Mouse (Mus musculus) lung, postnatal 0 days (tissue): ENCODE measurements at regions not wholly inside any gene's neighbourhood (a gene's known extent, or its start where the extent isn't known, plus 50 kb on each side); places are given as distances from the start of the nearest gene placed in this dataset.

ENCODE experiments used
- ATAC-seq: fragments of 200-750 bp; cut with Nextera tagmentation; 2 replicates; pipeline ENCODE4 v1.8.0; 2017; ENCODE audit warnings: moderate library complexity
- DNase-seq: peaks from one replicate; pipeline ENCODE4 v3.0.0-alpha.2; 2016; ENCODE audit warnings: low spot score
- H3K27ac ChIP-seq: fragments of 300-500 bp; sonication (generic); 2 replicates; pipeline ENCODE4 v1.5.1; 2014; ENCODE audit warnings: antibody characterized with exemption, mild to moderate bottlenecking, low read length, mixed read lengths
- H3K27me3 ChIP-seq: fragments of 300-500 bp; sonication (generic); replicated peaks from 2 replicates; pipeline ENCODE4 v1.6.1; 2014; ENCODE audit warnings: low read length, mixed read lengths; ENCODE audit not compliant: insufficient read depth
- H3K36me3 ChIP-seq: fragments of 300-500 bp; sonication (generic); 2 replicates; pipeline ENCODE4 v1.6.1; 2014; ENCODE audit warnings: low read length, mixed read lengths; ENCODE audit not compliant: insufficient read depth
- H3K4me1 ChIP-seq: fragments of 300-500 bp; sonication (generic); 2 replicates; pipeline ENCODE4 v1.6.1; 2014; ENCODE audit warnings: antibody characterized with exemption, low read depth, low read length, mixed read lengths; ENCODE audit not compliant: insufficient read depth
- H3K4me2 ChIP-seq: fragments of 300-500 bp; sonication (generic); replicated peaks from 2 replicates; pipeline ENCODE4 v1.6.1; 2014; ENCODE audit warnings: low read depth, mild to moderate bottlenecking, low read length, moderate library complexity, mixed read lengths
- H3K4me3 ChIP-seq: fragments of 300-500 bp; sonication (generic); 2 replicates; pipeline ENCODE4 v1.5.1; 2014; ENCODE audit warnings: low read depth, low read length
- H3K9ac ChIP-seq: fragments of 300-500 bp; sonication (generic); replicated peaks from 2 replicates; pipeline ENCODE4 v1.6.1; 2014; ENCODE audit warnings: low read depth, mild to moderate bottlenecking
- H3K9me3 ChIP-seq: fragments of 300-500 bp; sonication (generic); 2 replicates; pipeline ENCODE4 v1.6.1; 2016; ENCODE audit warnings: low read length, mixed read lengths
- CTCF ChIP-seq: IDR thresholded peaks from 2 replicates; pipeline ENCODE4 v1.5.1; 2016; ENCODE audit warnings: antibody characterized with exemption, mild to moderate bottlenecking
- EP300 ChIP-seq: IDR thresholded peaks from 2 replicates; pipeline ENCODE4 v1.6.1; 2016; ENCODE audit warnings: antibody characterized with exemption, mild to moderate bottlenecking, control low read depth
- WGBS: fragments of 180-500 bp; shearing (Covaris S2); extraction: QIAGEN DNeasy Blood & Tissue Kit; methylation state at CpG from one replicate; pipeline ENCODE4 v1.1.7; 2014; 5-methylcytosine and 5-hydroxymethylcytosine counted together

DNA sequence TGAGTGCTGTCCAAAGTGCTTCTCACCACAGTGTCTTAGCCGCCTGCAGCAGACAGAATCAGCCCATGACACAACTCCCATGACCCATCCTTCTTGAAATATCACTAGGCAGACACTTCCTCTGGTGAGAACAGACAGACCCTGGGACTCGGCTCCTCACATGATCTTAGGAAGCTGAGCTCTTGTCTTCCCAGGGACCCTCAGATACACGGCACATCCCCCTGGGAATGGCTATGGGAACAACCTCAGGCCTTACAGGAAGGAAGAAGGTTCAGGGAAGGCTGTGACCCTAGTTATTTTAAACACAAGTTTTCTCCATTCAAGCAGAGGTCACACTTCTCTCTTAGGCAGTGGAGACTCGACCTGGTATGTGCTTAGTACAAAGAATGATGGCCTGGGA, 166.8 kb downstream of the Trib2 start:
- H3K9me3 ChIP-seq = no peaks in the 10 kb centered on the region
- 61% methylated on average over 4 of the region's 4 CpGs for WGBS
- no peak for DNase-seq
- TF ChIP-seq EP300 = no peak
- H3K36me3 ChIP-seq = no peaks in the 10 kb centered on the region
- no peak overlapping the region for H3K4me2 ChIP-seq
- H3K4me3 ChIP-seq = no peak overlapping the region
- no peak overlapping the region for H3K9ac ChIP-seq
- ATAC-seq = no peak
- no peaks in the 10 kb centered on the region; the same call in 1 of the 2 replicates for H3K4me1 ChIP-seq
- no peaks in the 10 kb centered on the region for H3K27me3 ChIP-seq
- no peak overlapping the region for H3K27ac ChIP-seq

GRCm38 (mm10) chr12:15649226-15649625, 167.5 kb downstream of the Trib2 start:
- no peaks in the 10 kb centered on the region for H3K27me3 ChIP-seq

GRCm38 (mm10) chr12:15644074-15644672, 172.5 kb downstream of the Trib2 start:
- no peak overlapping the region for H3K9ac ChIP-seq
- H3K4me2 ChIP-seq = no peak overlapping the region
- H3K27ac ChIP-seq = no peak overlapping the region
- no peaks in the 10 kb centered on the region for H3K9me3 ChIP-seq
- TF ChIP-seq CTCF (no peak), EP300 (no peak)
- peaks cover 3% of the 10 kb centered on the region; the same call in 1 of the 2 replicates for H3K4me1 ChIP-seq
- DNase-seq (no peak), ATAC-seq (no peak)
- 59% methylated on average over 9 of the region's 9 CpGs for WGBS
- no peak overlapping the region for H3K4me3 ChIP-seq
- no peaks in the 10 kb centered on the region for H3K27me3 ChIP-seq
- H3K36me3 ChIP-seq = no peaks in the 10 kb centered on the region

More at GRCm38 (mm10) chr12:15649226-15649625, 167.5 kb downstream of the Trib2 start:
- no peaks in the 10 kb centered on the region; the same call in 1 of the 2 replicates for H3K4me1 ChIP-seq
- no peak for TF ChIP-seq EP300
- TF ChIP-seq CTCF = no peak
- 75% methylated on average over 1 of the region's 1 CpGs for WGBS
- no peaks in the 10 kb centered on the region for H3K9me3 ChIP-seq
- no peak for ATAC-seq
- no peak for DNase-seq
- no peak overlapping the region for H3K4me2 ChIP-seq
- no peak overlapping the region for H3K27ac ChIP-seq
- H3K36me3 ChIP-seq = no peaks in the 10 kb centered on the region
- no peak overlapping the region for H3K4me3 ChIP-seq
- H3K9ac ChIP-seq = no peak overlapping the region

DNA sequence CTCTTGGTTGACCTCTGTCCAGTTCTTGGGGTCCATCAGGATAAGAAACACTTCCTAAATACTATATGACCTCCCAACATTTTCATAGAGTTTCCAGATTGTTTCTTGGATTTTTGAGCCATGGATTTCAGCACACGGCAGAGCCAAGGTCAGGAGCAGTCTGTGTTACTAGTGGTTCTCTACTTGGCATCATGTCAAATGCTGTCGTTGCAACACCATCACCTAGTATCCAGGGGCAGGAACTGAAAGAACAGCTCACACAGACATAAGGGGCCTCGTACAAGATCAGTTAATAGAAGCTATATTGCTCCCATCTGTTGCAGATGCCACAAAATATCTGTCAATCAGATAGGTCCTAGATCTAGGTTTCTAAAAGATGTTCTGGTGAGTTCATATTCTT, 173.1 kb downstream of the Trib2 start:
- H3K4me1 ChIP-seq = peaks cover 4% of the 10 kb centered on the region; the same call in 1 of the 2 replicates
- no peak overlapping the region for H3K27ac ChIP-seq
- ATAC-seq (no peak), DNase-seq (no peak)
- no peaks in the 10 kb centered on the region for H3K27me3 ChIP-seq
- no peak overlapping the region for H3K4me2 ChIP-seq
- H3K9ac ChIP-seq = no peak overlapping the region
- H3K4me3 ChIP-seq = no peak overlapping the region
- 33% methylated on average over 3 of the region's 3 CpGs for WGBS
- no peak for TF ChIP-seq EP300
- no peak for TF ChIP-seq CTCF
- no peaks in the 10 kb centered on the region for H3K9me3 ChIP-seq
- H3K36me3 ChIP-seq = no peaks in the 10 kb centered on the region

DNA sequence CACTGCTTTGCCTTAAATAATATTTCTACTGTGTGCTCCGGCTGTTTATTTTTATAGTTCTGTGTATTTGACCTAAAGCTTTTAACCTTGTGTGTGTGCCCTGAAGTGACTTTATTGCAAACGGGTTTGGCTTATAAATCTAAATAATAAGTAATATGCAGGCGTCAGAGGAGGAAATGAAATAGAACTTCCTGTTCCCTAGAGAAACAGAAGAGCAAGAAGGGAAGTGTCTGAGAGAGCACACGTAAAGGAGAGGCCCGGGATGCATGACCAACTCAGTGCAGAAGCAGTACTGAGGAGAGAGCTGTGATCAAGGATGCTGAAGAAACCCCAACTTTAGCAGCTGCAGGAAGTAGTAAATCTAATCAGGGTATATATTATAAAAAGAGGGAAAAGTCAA, 176.4 kb downstream of the Trib2 start:
- H3K4me1 ChIP-seq = peaks cover 4% of the 10 kb centered on the region; the same call in 1 of the 2 replicates
- no peak for TF ChIP-seq EP300
- TF ChIP-seq CTCF = no peak
- H3K4me2 ChIP-seq = no peak overlapping the region
- no peak overlapping the region for H3K4me3 ChIP-seq
- no peaks in the 10 kb centered on the region for H3K9me3 ChIP-seq
- no peak for DNase-seq
- no peak overlapping the region for H3K27ac ChIP-seq
- no peaks in the 10 kb centered on the region for H3K36me3 ChIP-seq
- H3K27me3 ChIP-seq = no peaks in the 10 kb centered on the region
- ATAC-seq = peak; percentile 52
- H3K9ac ChIP-seq = no peak overlapping the region
- WGBS = 32% methylated on average over 5 of the region's 5 CpGs

GRCm38 (mm10) chr12:15629971-15630370, 186.8 kb downstream of the Trib2 start:
- whole genome bisulfite sequencing = 79% methylated on average over 3 of the region's 3 CpGs
- ATAC-seq (no peak), DNase-seq (no peak)
- Histone ChIP-seq H3K9ac (no peak overlapping the region), H3K4me1 (no peaks in the 10 kb centered on the region), H3K27ac (no peak overlapping the region), H3K4me2 (no peak overlapping the region), H3K27me3 (no peaks in the 10 kb centered on the region), H3K9me3 (no peaks in the 10 kb centered on the region), H3K4me3 (no peak overlapping the region), H3K36me3 (no peaks in the 10 kb centered on the region)
- TF ChIP-seq CTCF (no peak), EP300 (no peak)

DNA sequence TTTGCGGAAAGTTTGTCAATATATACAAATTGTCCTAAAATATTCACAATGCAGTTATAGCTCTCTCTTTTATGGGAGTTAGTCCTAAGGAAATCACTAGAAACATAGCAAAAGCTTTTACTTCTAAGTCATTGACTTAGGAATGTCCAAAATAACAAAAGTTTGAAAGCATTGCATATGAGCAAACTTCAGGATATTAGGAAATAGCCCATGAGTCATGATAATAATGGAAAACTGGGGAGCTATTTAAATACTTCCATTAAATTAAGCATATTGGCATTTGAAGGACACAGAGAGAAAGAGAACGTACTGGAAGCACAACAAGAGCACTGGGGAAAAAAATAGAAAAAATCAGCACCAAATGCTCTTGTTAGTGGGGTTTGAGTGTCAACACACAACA, 197.2 kb downstream of the Trib2 start:
- ATAC-seq (no peak), DNase-seq (peak; percentile 52)
- Histone ChIP-seq H3K27ac (no peak overlapping the region), H3K4me3 (no peak overlapping the region), H3K9ac (no peak overlapping the region), H3K4me1 (no peaks in the 10 kb centered on the region), H3K9me3 (no peaks in the 10 kb centered on the region), H3K27me3 (no peaks in the 10 kb centered on the region), H3K4me2 (no peak overlapping the region), H3K36me3 (no peaks in the 10 kb centered on the region)
- 73% methylated on average over 2 of the region's 2 CpGs for WGBS
- TF ChIP-seq EP300 (no peak), CTCF (no peak)
